Mouse (Mus musculus) hindbrain, embryonic 14.5 days (tissue): ENCODE measurements around the gene Rnaseh2b. TPM values are rescaled to one million over a fixed set of nuclear protein-coding genes. Genes with fewer than 3 reads are reported as not detected.
A peak's percentile ranks its signal among the peaks of the same experiment; 100 is the strongest.

Source experiments
- ATAC-seq: fragments of 200-750 bp; cut with Nextera tagmentation; 2 replicates; pipeline ENCODE4 v1.8.0; 2017; ENCODE audit warnings: moderate number of reproducible peaks, mild to moderate bottlenecking, moderate TSS enrichment, moderate library complexity; ENCODE audit not compliant: low FRiP score
- DNase-seq: peaks from one replicate; pipeline ENCODE4 v3.0.0-alpha.2; 2015; ENCODE audit warnings: low spot score
- H3K27ac ChIP-seq: fragments of 300-500 bp; sonication (generic); 2 replicates; pipeline ENCODE4 v1.5.1; 2014; ENCODE audit warnings: mild to moderate bottlenecking, moderate library complexity
- H3K27me3 ChIP-seq: fragments of 300-500 bp; sonication (generic); 2 replicates; pipeline ENCODE4 v1.6.1; 2014; ENCODE audit warnings: mild to moderate bottlenecking, low read length, mixed read lengths; ENCODE audit not compliant: control insufficient read depth, insufficient read depth
- H3K36me3 ChIP-seq: fragments of 300-500 bp; sonication (generic); replicated peaks from 2 replicates; pipeline ENCODE4 v1.6.1; 2014; ENCODE audit not compliant: control insufficient read depth, insufficient read depth
- H3K4me1 ChIP-seq: fragments of 300-500 bp; sonication (generic); replicated peaks from 2 replicates; pipeline ENCODE4 v1.6.1; 2014; ENCODE audit warnings: antibody characterized with exemption, low read length, mixed read lengths; ENCODE audit not compliant: control insufficient read depth, insufficient read depth
- H3K4me2 ChIP-seq: fragments of 300-500 bp; sonication (generic); replicated peaks from 2 replicates; pipeline ENCODE4 v1.6.1; 2014; ENCODE audit warnings: mild to moderate bottlenecking, moderate library complexity
- H3K4me3 ChIP-seq: fragments of 300-500 bp; sonication (generic); replicated peaks from 2 replicates; pipeline ENCODE4 v1.5.1; 2014; ENCODE audit warnings: mild to moderate bottlenecking, low read length
- H3K9ac ChIP-seq: fragments of 300-500 bp; sonication (generic); 2 replicates; pipeline ENCODE4 v1.6.1; 2014
- H3K9me3 ChIP-seq: fragments of 300-500 bp; sonication (generic); 2 replicates; pipeline ENCODE4 v1.6.1; 2016; ENCODE audit warnings: low read length; ENCODE audit not compliant: control insufficient read depth
- WGBS: fragments of 180-500 bp; shearing (Covaris S2); extraction: QIAGEN DNeasy Blood & Tissue Kit; methylation state at CpG from one replicate; pipeline ENCODE4 v1.1.7; 2014; 5-methylcytosine and 5-hydroxymethylcytosine counted together
- polyA plus RNA-seq: library from polyadenylated mRNA; unstranded; fragments of >200 nt; fragmentation: Nextera tagmentation; extraction: Ambion mirVana; gene quantifications from 2 replicates; pipeline ENCODE4 v1.2.1, GENCODE M21; 2014

The Rnaseh2b gene
- polyA plus RNA-seq, 1 experiment from 2014 or later: 29.7 TPM

DNA sequence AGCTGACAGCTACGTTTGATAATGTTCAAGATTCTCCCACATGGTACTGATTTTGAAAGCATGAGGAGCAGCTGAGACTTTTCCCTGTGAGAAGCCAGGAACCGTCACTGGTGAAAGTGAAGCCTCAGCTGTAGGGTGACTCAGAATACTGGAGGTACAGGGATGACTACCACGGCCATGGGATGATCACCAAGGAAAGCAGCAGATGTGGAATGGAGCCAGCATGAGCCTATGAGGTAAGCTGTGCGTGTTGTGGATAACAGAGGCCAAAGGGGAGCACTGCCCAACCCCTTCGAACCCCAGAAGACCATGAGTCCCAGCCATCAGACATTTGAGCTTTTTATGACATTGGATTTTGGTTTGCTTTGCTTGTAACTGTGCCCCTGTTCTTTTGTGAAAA lies 36.3 kb upstream of the Rnaseh2b start:
- no peaks in the 10 kb centered on the region for H3K27me3 ChIP-seq
- no peak for DNase-seq
- no peaks in the 10 kb centered on the region for H3K36me3 ChIP-seq
- ATAC-seq: no peak
- H3K27ac ChIP-seq: no peak overlapping the region
- WGBS: 85% methylated on average over 5 of the region's 5 CpGs
- no peak overlapping the region for H3K4me3 ChIP-seq
- H3K4me1 ChIP-seq: no peaks in the 10 kb centered on the region
- no peak overlapping the region for H3K9ac ChIP-seq
- H3K9me3 ChIP-seq: no peaks in the 10 kb centered on the region
- no peak overlapping the region for H3K4me2 ChIP-seq

DNA sequence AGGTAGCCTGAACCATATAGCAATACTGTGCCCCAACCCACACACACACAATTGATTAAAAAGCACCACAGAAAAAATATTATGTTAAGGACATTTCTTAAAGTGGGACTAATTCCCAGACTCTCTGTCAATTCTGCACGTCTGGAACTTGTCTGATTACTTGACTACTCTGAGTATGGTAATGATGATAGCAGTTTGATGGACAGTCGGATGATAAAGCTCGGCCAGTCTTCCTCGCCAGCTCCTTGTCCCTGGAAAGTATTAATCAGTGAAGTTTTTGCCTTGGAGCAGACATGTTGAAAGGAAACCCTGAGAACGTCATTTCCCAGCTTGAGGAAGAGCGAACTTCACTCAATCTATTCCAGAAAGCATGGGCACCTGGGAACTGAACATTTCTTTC lies 34.3 kb upstream of the Rnaseh2b start:
- ATAC-seq (no peak), DNase-seq (no peak)
- H3K9me3 ChIP-seq: no peaks in the 10 kb centered on the region
- no peaks in the 10 kb centered on the region for H3K27me3 ChIP-seq
- H3K36me3 ChIP-seq: no peaks in the 10 kb centered on the region
- no peak overlapping the region for H3K9ac ChIP-seq
- H3K4me3 ChIP-seq: no peak overlapping the region
- no peak overlapping the region for H3K27ac ChIP-seq
- no peak overlapping the region for H3K4me2 ChIP-seq
- WGBS: 79% methylated on average over 6 of the region's 6 CpGs
- H3K4me1 ChIP-seq: no peaks in the 10 kb centered on the region

DNA sequence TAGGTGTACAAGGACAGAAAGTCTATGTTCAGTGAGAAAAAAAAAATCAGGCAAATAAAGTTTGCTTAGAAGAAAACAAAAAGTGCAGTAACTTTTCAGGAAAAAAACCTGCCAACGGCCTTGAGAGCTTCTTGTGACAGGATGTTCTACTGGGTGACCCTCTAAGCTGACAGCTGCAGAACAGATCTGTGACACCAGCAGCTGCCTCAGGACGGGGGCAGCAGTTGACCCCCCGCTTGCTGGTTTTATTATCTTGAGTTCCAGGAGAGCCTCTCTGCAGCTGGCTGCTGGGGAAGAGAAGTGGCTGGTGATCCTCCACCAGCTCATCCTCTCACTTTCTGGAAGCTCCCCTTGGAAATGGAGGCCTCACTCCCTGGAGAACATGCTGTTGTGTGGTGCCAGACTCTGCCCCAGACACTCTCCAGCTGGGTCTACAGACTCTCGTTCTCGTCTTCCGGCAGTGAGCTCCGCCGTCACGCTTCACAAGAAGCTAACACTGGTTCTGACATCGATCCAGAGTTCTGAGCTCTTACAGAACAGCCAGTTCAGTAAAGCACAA lies 33.3 kb upstream of the Rnaseh2b start:
- Histone ChIP-seq H3K27me3 (no peaks in the 10 kb centered on the region), H3K36me3 (no peaks in the 10 kb centered on the region), H3K4me2 (no peak overlapping the region), H3K27ac (no peak overlapping the region), H3K4me1 (no peaks in the 10 kb centered on the region), H3K4me3 (no peak overlapping the region), H3K9ac (no peak overlapping the region), H3K9me3 (no peaks in the 10 kb centered on the region)
- DNase-seq (no peak), ATAC-seq (no peak)
- WGBS: 67% methylated on average over 10 of the region's 10 CpGs

GRCm38 (mm10) chr14:62270698-62271396 lies 21.5 kb upstream of the Rnaseh2b start:
- Histone ChIP-seq H3K4me2 (no peak overlapping the region), H3K36me3 (no peaks in the 10 kb centered on the region), H3K4me1 (no peaks in the 10 kb centered on the region), H3K27me3 (no peaks in the 10 kb centered on the region), H3K9ac (no peak overlapping the region), H3K9me3 (no peaks in the 10 kb centered on the region), H3K4me3 (no peak overlapping the region), H3K27ac (no peak overlapping the region)
- 90% methylated on average over 12 of the region's 12 CpGs for WGBS
- ATAC-seq (no peak), DNase-seq (no peak)

DNA sequence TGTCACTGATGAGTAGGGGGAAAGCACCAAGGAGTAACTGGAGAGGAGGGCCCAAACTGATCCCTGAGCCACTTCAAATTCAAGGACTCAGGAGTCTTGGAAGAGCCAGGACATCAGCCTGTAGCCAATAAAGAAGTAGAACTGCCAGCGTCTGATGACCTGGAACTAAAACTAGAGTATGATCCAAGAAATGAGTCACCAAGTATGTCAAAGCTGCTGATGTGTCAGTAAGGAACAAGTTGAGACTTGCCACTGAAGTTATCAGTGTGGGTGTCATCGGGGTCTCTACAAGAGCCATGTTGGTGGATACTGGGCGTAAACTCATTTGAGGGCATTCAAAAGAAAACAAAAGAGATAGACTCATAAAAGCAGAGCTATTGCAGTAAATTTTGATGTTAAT lies 18.8 kb upstream of the Rnaseh2b start:
- no peak overlapping the region for H3K4me3 ChIP-seq
- ATAC-seq (no peak), DNase-seq (no peak)
- no peaks in the 10 kb centered on the region for H3K4me1 ChIP-seq
- no peak overlapping the region for H3K9ac ChIP-seq
- no peak overlapping the region for H3K27ac ChIP-seq
- H3K4me2 ChIP-seq: no peak overlapping the region
- no peaks in the 10 kb centered on the region for H3K27me3 ChIP-seq
- no peaks in the 10 kb centered on the region for H3K9me3 ChIP-seq
- WGBS: 96% methylated on average over 3 of the region's 3 CpGs
- no peaks in the 10 kb centered on the region for H3K36me3 ChIP-seq

GRCm38 (mm10) chr14:62282974-62283373 lies 9.4 kb upstream of the Rnaseh2b start:
- 76% methylated on average over 2 of the region's 2 CpGs for whole genome bisulfite sequencing
- H3K4me2 ChIP-seq: no peak overlapping the region

GRCm38 (mm10) chr14:62288731-62289130 lies 3.7 kb upstream of the Rnaseh2b start:
- no peak for DNase-seq
- no peak for ATAC-seq
- no peaks in the 10 kb centered on the region for H3K36me3 ChIP-seq
- no peak overlapping the region for H3K4me3 ChIP-seq
- H3K4me2 ChIP-seq: no peak overlapping the region
- H3K9me3 ChIP-seq: no peaks in the 10 kb centered on the region
- H3K4me1 ChIP-seq: peaks cover 6% of the 10 kb centered on the region; the same call in 1 of the 2 replicates
- no peak overlapping the region for H3K27ac ChIP-seq
- 91% methylated on average over 3 of the region's 3 CpGs for WGBS
- no peaks in the 10 kb centered on the region for H3K27me3 ChIP-seq
- H3K9ac ChIP-seq: no peak overlapping the region

More at GRCm38 (mm10) chr14:62282974-62283373, 9.4 kb upstream of the Rnaseh2b start:
- H3K9ac ChIP-seq: no peak overlapping the region
- DNase-seq: no peak
- ATAC-seq: no peak
- H3K27ac ChIP-seq: no peak overlapping the region
- no peaks in the 10 kb centered on the region for H3K36me3 ChIP-seq
- H3K4me3 ChIP-seq: no peak overlapping the region
- no peaks in the 10 kb centered on the region for H3K4me1 ChIP-seq
- no peaks in the 10 kb centered on the region for H3K27me3 ChIP-seq
- H3K9me3 ChIP-seq: no peaks in the 10 kb centered on the region

DNA sequence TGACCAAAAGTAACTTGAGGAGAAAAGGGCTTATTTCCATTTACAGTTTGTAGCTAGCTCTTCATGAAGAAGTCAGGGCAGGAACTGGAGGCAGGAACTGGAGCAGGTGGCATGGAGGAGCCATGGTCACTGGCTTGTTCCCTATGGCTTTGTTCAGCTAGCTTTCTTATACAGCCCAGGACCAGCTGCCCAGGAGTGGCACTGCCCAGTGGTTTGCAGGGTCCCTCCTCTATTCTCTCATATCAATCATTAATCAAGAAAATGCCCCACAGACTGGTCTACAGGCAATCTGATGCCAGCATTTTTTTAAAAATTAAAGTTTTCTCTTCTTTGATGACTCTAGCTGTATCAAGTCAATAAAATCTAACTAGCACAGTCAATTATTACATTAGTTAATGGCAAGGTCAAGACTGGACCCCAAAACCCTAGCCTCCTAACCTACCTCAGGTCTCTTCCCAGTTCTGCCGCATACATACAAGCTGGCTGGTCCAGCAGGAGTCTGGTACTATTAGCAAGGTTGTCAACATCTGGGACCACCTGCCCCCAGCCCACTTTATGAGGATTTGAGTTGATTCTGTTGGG lies 892 bp upstream of the Rnaseh2b start:
- 96% methylated on average over 1 of the region's 1 CpGs for WGBS
- Histone ChIP-seq H3K9ac (no peak overlapping the region), H3K9me3 (no peaks in the 10 kb centered on the region), H3K27me3 (no peaks in the 10 kb centered on the region; the same call in 1 of the 2 replicates), H3K36me3 (no peaks in the 10 kb centered on the region), H3K27ac (no peak overlapping the region), H3K4me2 (peak overlapping the region; percentile 100), H3K4me3 (no peak overlapping the region), H3K4me1 (peaks cover 6% of the 10 kb centered on the region; the same call in 1 of the 2 replicates)
- no peak for DNase-seq
- no peak for ATAC-seq

DNA sequence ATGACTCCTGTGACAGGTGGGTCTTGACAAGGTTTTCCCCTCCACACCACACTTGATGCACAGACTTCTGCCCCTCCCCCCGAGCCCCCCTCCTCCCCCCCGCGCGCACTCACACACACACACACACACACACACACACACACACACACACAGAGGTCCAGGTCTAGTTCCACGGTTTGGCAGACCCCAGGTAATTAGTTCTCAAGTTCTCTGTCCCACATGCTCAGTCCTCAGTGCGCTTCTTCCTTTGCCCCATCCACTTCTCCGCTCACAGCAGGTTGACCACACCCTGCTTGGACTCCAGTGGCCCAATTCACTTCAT lies 262 bp upstream of the Rnaseh2b start:
- H3K9me3 ChIP-seq: no peaks in the 10 kb centered on the region
- H3K4me3 ChIP-seq: peak overlapping the region; percentile 67
- ATAC-seq (0 out of 2 replicates have a peak, but pooled peaks have one; percentile 18), DNase-seq (no peak)
- peak overlapping the region; percentile 80 for H3K9ac ChIP-seq
- peak overlapping the region; percentile 100 for H3K4me2 ChIP-seq
- no peaks in the 10 kb centered on the region; the same call in 1 of the 2 replicates for H3K27me3 ChIP-seq
- H3K36me3 ChIP-seq: no peaks in the 10 kb centered on the region
- H3K27ac ChIP-seq: no peak overlapping the region
- peaks cover 6% of the 10 kb centered on the region; the same call in 1 of the 2 replicates for H3K4me1 ChIP-seq
- WGBS: 33% methylated on average over 7 of the region's 7 CpGs
